ENCODE assay signal across 19 mouse cellular contexts in the genomic region with DNA sequence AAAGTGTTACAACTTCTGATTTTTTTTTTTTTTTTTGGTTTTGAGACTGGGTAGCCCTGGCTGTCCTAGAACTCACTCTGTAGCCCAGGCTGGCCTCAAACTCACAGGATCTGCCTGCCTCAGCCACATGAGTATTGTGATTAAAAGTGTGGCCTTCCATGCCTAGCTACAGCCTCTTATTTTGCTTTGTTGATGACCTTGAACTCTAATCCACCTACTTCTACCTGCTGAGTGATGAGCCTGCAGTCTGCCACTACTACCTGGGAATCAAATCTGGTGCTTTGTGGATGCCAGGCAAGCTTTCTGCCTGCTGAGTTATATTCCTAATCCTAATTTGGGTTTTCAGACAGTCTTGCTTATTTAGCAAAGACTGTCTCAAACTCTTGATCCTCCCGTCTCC. TPM values are rescaled to one million over a fixed set of nuclear protein-coding genes. Genes with fewer than 3 reads are reported as not detected.
"Had no signal": no experiment of that assay in that cellular context is flagged by ENCODE, and none has a peak within 500 bp of the region (broad histone marks: within the 10 kb centered on the region; RNA-seq: fewer than 3 reads in every experiment).

No protein-coding gene starts in this region.

- H3K4me3 ChIP-seq: limb, embryonic 12.5 days; liver, embryonic 13.5 days; lung, embryonic 15.5 days; neural tube, embryonic 13.5 days; stomach, embryonic 15.5 days had no signal

- H3K9me3 ChIP-seq: limb, embryonic 12.5 days; liver, embryonic 13.5 days; lung, embryonic 15.5 days; neural tube, embryonic 13.5 days; stomach, embryonic 15.5 days had no signal

- H3K27me3 ChIP-seq: limb, embryonic 12.5 days; liver, embryonic 13.5 days; lung, embryonic 15.5 days; neural tube, embryonic 13.5 days; stomach, embryonic 15.5 days had no signal

- H3K27ac ChIP-seq: kidney, postnatal 0 days; limb, embryonic 12.5 days; liver, embryonic 13.5 days; lung, embryonic 15.5 days; macrophage; neural tube, embryonic 13.5 days; stomach, embryonic 15.5 days had no signal

- ATAC-seq: intestine, postnatal 0 days; liver, postnatal 0 days had no signal

- H3K36me3 ChIP-seq: limb, embryonic 12.5 days; liver, embryonic 13.5 days; lung, embryonic 15.5 days; neural tube, embryonic 13.5 days; stomach, embryonic 15.5 days had no signal

- H3K9ac ChIP-seq: limb, embryonic 12.5 days; liver, embryonic 13.5 days; liver, postnatal 0 days; lung, embryonic 15.5 days; neural tube, embryonic 13.5 days; stomach, embryonic 15.5 days had no signal

- H3K4me2 ChIP-seq: limb, embryonic 12.5 days; liver, embryonic 13.5 days; lung, embryonic 15.5 days; stomach, embryonic 15.5 days had no signal

- DNase-seq: kidney, adult 9 months; kidney, postnatal 36 days; liver; liver, embryonic 13.5 days; liver, postnatal 0 days; lung, postnatal 14 days; right cerebral cortex, postnatal 14 days; thymus, postnatal 4 days had no signal

RNA-seq across cellular contexts. Expression of a gene that starts 43.9 kb away (rescaled TPM):
- total RNA-seq: layer of hippocampus, adult 18-20 months; layer of hippocampus, postnatal 10 days; left cerebral cortex, postnatal 36 days; monocyte, adult 5-6 weeks had no signal
- polyA plus RNA-seq: macrophage; neural tube, embryonic 13.5 days had no signal
